Mouse (Mus musculus): ENCODE results near the gene Ints7. TPM values are rescaled to one million over a fixed set of nuclear protein-coding genes. Genes with fewer than 3 reads are reported as not detected.

Gene Ints7
- polyA plus RNA-seq, 1 experiment from 2014 or later: 26.7 TPM

Other genes with a start within 250 kb of the Ints7 start
- 33.1 and 35.1 TPM in 2 replicates for gene Tmem206, start 249.7 kb upstream of the Ints7 start, polyA plus RNA-seq (2015; fragmentation: Nextera tagmentation; extraction: Ambion mirVana)
- 6.3 and 6.7 TPM in 2 replicates for gene Ppp2r5a, start 172.4 kb upstream of the Ints7 start, polyA plus RNA-seq (2015; fragmentation: Nextera tagmentation; extraction: Ambion mirVana)
- 7.1 and 10.0 TPM in 2 replicates for gene Dtl, start 92 bp upstream of the Ints7 start, polyA plus RNA-seq (2015; fragmentation: Nextera tagmentation; extraction: Ambion mirVana)
- gene Lpgat1, start 142.2 kb downstream of the Ints7 start, polyA plus RNA-seq (2015; fragmentation: Nextera tagmentation; extraction: Ambion mirVana): 26.3 and 28.8 TPM in 2 replicates
- 7.5 and 9.4 TPM in 2 replicates for gene Nek2, start 245.8 kb downstream of the Ints7 start, polyA plus RNA-seq (2015; fragmentation: Nextera tagmentation; extraction: Ambion mirVana)